Mouse (Mus musculus): Measurements from ENCODE around the gene Magoh. TPM values are rescaled to one million over a fixed set of nuclear protein-coding genes. Genes with fewer than 3 reads are reported as not detected.

The Magoh gene
- polyA plus RNA-seq (2014; fragmentation: Illumina TruSeq; extraction: RNeasy Lipid Tissue Mini Kit (QIAGEN cat#74804); ENCODE audit: low read depth, low replicate concordance): 166 TPM

GRCm38 (mm10) chr4:107879254-107880050 lies at the start of gene Magoh:
Gene Magoh (plus strand): TSS chr4:107879755.

GRCm38 (mm10) chr4:107889731-107890432 lies 10.3 kb downstream of the Magoh start, which contains the start of gene 0610037L13Rik:
Gene 0610037L13Rik (plus strand): TSS chr4:107889813.

GRCm38 (mm10) chr4:107923145-107923802 lies 43.7 kb downstream of the Magoh start, which contains the start of gene Cpt2:
Gene Cpt2 (minus strand): TSS chr4:107923610.

Other genes starting within 250 kb of the Magoh start
- gene Dmrtb1, start 195.5 kb upstream of the Magoh start, polyA plus RNA-seq (2014; fragmentation: Illumina TruSeq; extraction: RNeasy Lipid Tissue Mini Kit (QIAGEN cat#74804); ENCODE audit: low read depth, low replicate concordance): not detected
- 5.7 TPM for gene Lrp8, start 77.5 kb upstream of the Magoh start, polyA plus RNA-seq (2014; fragmentation: Illumina TruSeq; extraction: RNeasy Lipid Tissue Mini Kit (QIAGEN cat#74804); ENCODE audit: low read depth, low replicate concordance)
- gene 0610037L13Rik, start 10.1 kb downstream of the Magoh start, polyA plus RNA-seq (2014; fragmentation: Illumina TruSeq; extraction: RNeasy Lipid Tissue Mini Kit (QIAGEN cat#74804); ENCODE audit: low read depth, low replicate concordance): 22.6 TPM
- gene Cpt2, start 43.9 kb downstream of the Magoh start, polyA plus RNA-seq (2014; fragmentation: Illumina TruSeq; extraction: RNeasy Lipid Tissue Mini Kit (QIAGEN cat#74804); ENCODE audit: low read depth, low replicate concordance): 337 TPM
- not detected for gene Slc1a7, start 88.6 kb downstream of the Magoh start, polyA plus RNA-seq (2014; fragmentation: Illumina TruSeq; extraction: RNeasy Lipid Tissue Mini Kit (QIAGEN cat#74804); ENCODE audit: low read depth, low replicate concordance)
- gene Podn, start 216.7 kb downstream of the Magoh start, polyA plus RNA-seq (2014; fragmentation: Illumina TruSeq; extraction: RNeasy Lipid Tissue Mini Kit (QIAGEN cat#74804); ENCODE audit: low read depth, low replicate concordance): 2.2 TPM

Data from adrenal gland, adult 10 weeks (tissue).